Mouse (Mus musculus) lung, adult 2 months (tissue): ENCODE measurements around the gene Slamf6.

Experiments used
- CTCF ChIP-seq: fragments of 200-500 bp; IDR thresholded peaks from 2 replicates; pipeline ENCODE4 v1.5.1; 2011; ENCODE audit warnings: mild to moderate bottlenecking, low read length, control low read depth; ENCODE audit not compliant: insufficient read depth
- POLR2A ChIP-seq: fragments of 200-500 bp; IDR thresholded peaks from 2 replicates; pipeline ENCODE4 v1.6.1; 2011; ENCODE audit warnings: low read depth, mild to moderate bottlenecking, control low read depth, low read length, borderline replicate concordance; ENCODE audit errors: extremely low read depth

DNA sequence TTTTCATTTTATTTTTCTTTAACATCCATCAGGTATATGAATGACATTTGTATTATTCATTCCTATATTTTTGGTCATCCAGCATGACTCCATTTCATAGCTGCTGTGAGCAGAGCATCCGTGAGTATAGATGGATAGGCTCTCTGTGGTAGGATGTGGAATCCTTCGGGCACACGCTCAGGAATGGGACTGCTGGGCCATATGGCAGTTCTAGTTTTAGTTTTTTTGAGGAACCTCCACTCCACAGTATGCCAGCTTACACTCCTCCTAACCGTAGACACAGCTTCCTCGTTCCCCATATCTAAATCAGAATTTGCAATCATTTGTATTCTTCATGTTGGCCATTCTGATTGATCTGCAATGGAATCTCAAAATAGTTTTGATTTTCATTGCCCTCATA is 5.5 kb downstream of the Slamf6 start:
- TF ChIP-seq CTCF (no peak), POLR2A (no peak)
